Mouse (Mus musculus) hindbrain, postnatal 0 days (tissue): ENCODE data around the gene Smpd3. TPM values are rescaled to one million over a fixed set of nuclear protein-coding genes. Genes with fewer than 3 reads are reported as not detected.

Experiments used
- ATAC-seq: fragments of 200-750 bp; cut with Nextera tagmentation; 2 replicates; pipeline ENCODE4 v1.8.0; 2017; ENCODE audit warnings: mild to moderate bottlenecking, moderate TSS enrichment, moderate library complexity
- DNase-seq: peaks from one replicate; pipeline ENCODE4 v3.0.0-alpha.2; 2015; ENCODE audit warnings: low spot score
- H3K27ac ChIP-seq: fragments of 300-500 bp; sonication (generic); 2 replicates; pipeline ENCODE4 v1.5.1; 2014; ENCODE audit warnings: mild to moderate bottlenecking
- H3K27me3 ChIP-seq: fragments of 300-500 bp; sonication (generic); 2 replicates; pipeline ENCODE4 v1.6.1; 2014; ENCODE audit warnings: low read length, mixed read lengths; ENCODE audit not compliant: insufficient read depth
- H3K36me3 ChIP-seq: fragments of 300-500 bp; sonication (generic); 2 replicates; pipeline ENCODE4 v1.6.1; 2014; ENCODE audit warnings: low read length, mixed read lengths; ENCODE audit not compliant: insufficient read depth
- H3K4me1 ChIP-seq: fragments of 300-500 bp; sonication (generic); 2 replicates; pipeline ENCODE4 v1.6.1; 2014; ENCODE audit warnings: antibody characterized with exemption, low read length, mixed read lengths; ENCODE audit not compliant: insufficient read depth
- H3K4me2 ChIP-seq: fragments of 300-500 bp; sonication (generic); 2 replicates; pipeline ENCODE4 v1.6.1; 2014; ENCODE audit warnings: low read depth, mild to moderate bottlenecking, low read length, moderate library complexity, mixed read lengths
- H3K4me3 ChIP-seq: fragments of 300-500 bp; sonication (generic); 2 replicates; pipeline ENCODE4 v1.5.1; 2014; ENCODE audit warnings: low read length
- H3K9ac ChIP-seq: fragments of 300-500 bp; sonication (generic); replicated peaks from 2 replicates; pipeline ENCODE4 v1.6.1; 2014; ENCODE audit warnings: mild to moderate bottlenecking, low read length, moderate library complexity, mixed read lengths
- H3K9me3 ChIP-seq: fragments of 300-500 bp; sonication (generic); 2 replicates; pipeline ENCODE4 v1.6.1; 2016; ENCODE audit warnings: low read length, mixed read lengths
- CTCF ChIP-seq: IDR thresholded peaks from 2 replicates; pipeline ENCODE4 v1.5.1; 2016; ENCODE audit warnings: antibody characterized with exemption, control low read depth, low read depth
- WGBS: fragments of 180-500 bp; shearing (Covaris S2); extraction: QIAGEN DNeasy Blood & Tissue Kit; methylation state at CpG from one replicate; pipeline ENCODE4 v1.1.7; 2014; 5-methylcytosine and 5-hydroxymethylcytosine counted together
- polyA plus RNA-seq: library from polyadenylated mRNA; unstranded; fragments of >200 nt; fragmentation: Nextera tagmentation; extraction: Ambion mirVana; gene quantifications from 2 replicates; pipeline ENCODE4 v1.2.1, GENCODE M21; 2015
- total RNA-seq: library from RNA; depleted of rRNA; stranded (reverse); fragments of >200 nt; gene quantifications from 2 replicates; pipeline ENCODE4 v1.2.3, GENCODE M21; 2014

Smpd3 gene
- total and polyA plus RNA-seq, 2 experiments from 2014 or later = 58.2 to 88.3 TPM

GRCm38 (mm10) chr8:106335196-106335595 is 2.6 kb downstream of the Smpd3 start:
- no peaks in the 10 kb centered on the region for H3K36me3 ChIP-seq
- WGBS = 62% methylated on average over 4 of the region's 4 CpGs
- H3K4me2 ChIP-seq = peak overlapping the region; percentile 68
- no peak overlapping the region for H3K4me3 ChIP-seq
- DNase-seq (peak; percentile 64), ATAC-seq (no peak)
- H3K27me3 ChIP-seq = no peaks in the 10 kb centered on the region
- no peak overlapping the region for H3K27ac ChIP-seq
- H3K9ac ChIP-seq = no peak overlapping the region
- TF ChIP-seq CTCF = peak; percentile 68
- H3K4me1 ChIP-seq = peaks cover 15% of the 10 kb centered on the region; the same call in 1 of the 2 replicates
- H3K9me3 ChIP-seq = no peaks in the 10 kb centered on the region

GRCm38 (mm10) chr8:106333346-106333745 is 4.4 kb downstream of the Smpd3 start:
- Histone ChIP-seq H3K4me3 (no peak overlapping the region), H3K4me2 (no peak overlapping the region), H3K27ac (no peak overlapping the region), H3K4me1 (peaks cover 10% of the 10 kb centered on the region; the same call in 1 of the 2 replicates), H3K36me3 (no peaks in the 10 kb centered on the region), H3K9ac (no peak overlapping the region), H3K27me3 (no peaks in the 10 kb centered on the region), H3K9me3 (no peaks in the 10 kb centered on the region)
- ATAC-seq = no peak
- 50% methylated on average over 8 of the region's 8 CpGs for WGBS
- no peak for DNase-seq
- TF ChIP-seq CTCF = no peak

GRCm38 (mm10) chr8:106332498-106332897 is 5.3 kb downstream of the Smpd3 start:
- Histone ChIP-seq H3K27me3 (no peaks in the 10 kb centered on the region), H3K9ac (no peak overlapping the region), H3K36me3 (no peaks in the 10 kb centered on the region), H3K9me3 (no peaks in the 10 kb centered on the region), H3K27ac (no peak overlapping the region), H3K4me2 (no peak overlapping the region), H3K4me3 (no peak overlapping the region), H3K4me1 (peaks cover 10% of the 10 kb centered on the region; the same call in 1 of the 2 replicates)
- TF ChIP-seq CTCF = no peak
- ATAC-seq (no peak), DNase-seq (no peak)
- 76% methylated on average over 4 of the region's 4 CpGs for WGBS

GRCm38 (mm10) chr8:106326624-106327023 is 11.2 kb downstream of the Smpd3 start:
- Histone ChIP-seq H3K4me1 (peaks cover 10% of the 10 kb centered on the region; the same call in 1 of the 2 replicates), H3K4me3 (no peak overlapping the region), H3K27me3 (no peaks in the 10 kb centered on the region), H3K27ac (peak overlapping the region; percentile 48; the same call in 1 of the 2 replicates), H3K36me3 (no peaks in the 10 kb centered on the region), H3K4me2 (no peak overlapping the region), H3K9ac (no peak overlapping the region), H3K9me3 (no peaks in the 10 kb centered on the region)
- WGBS = 52% methylated on average over 4 of the region's 4 CpGs
- no peak for TF ChIP-seq CTCF
- DNase-seq (peak; percentile 78), ATAC-seq (peak; percentile 71; the same call in 1 of the 2 replicates)

GRCm38 (mm10) chr8:106321434-106321833 is 16.4 kb downstream of the Smpd3 start:
- H3K4me2 ChIP-seq = no peak overlapping the region
- no peak overlapping the region for H3K27ac ChIP-seq
- WGBS = 79% methylated on average over 7 of the region's 7 CpGs
- no peak overlapping the region for H3K4me3 ChIP-seq
- ATAC-seq (no peak), DNase-seq (no peak)
- TF ChIP-seq CTCF = no peak
- no peaks in the 10 kb centered on the region for H3K36me3 ChIP-seq
- H3K4me1 ChIP-seq = peaks cover 10% of the 10 kb centered on the region; the same call in 1 of the 2 replicates
- H3K27me3 ChIP-seq = no peaks in the 10 kb centered on the region
- no peaks in the 10 kb centered on the region for H3K9me3 ChIP-seq
- no peak overlapping the region for H3K9ac ChIP-seq

GRCm38 (mm10) chr8:106320002-106320401 is 17.8 kb downstream of the Smpd3 start:
- H3K9ac ChIP-seq = no peak overlapping the region
- H3K27ac ChIP-seq = no peak overlapping the region
- 44% methylated on average over 6 of the region's 6 CpGs for WGBS
- H3K36me3 ChIP-seq = no peaks in the 10 kb centered on the region
- no peak overlapping the region for H3K4me2 ChIP-seq
- H3K4me3 ChIP-seq = no peak overlapping the region
- ATAC-seq (no peak), DNase-seq (peak; percentile 34)
- peaks cover 10% of the 10 kb centered on the region; the same call in 1 of the 2 replicates for H3K4me1 ChIP-seq
- no peaks in the 10 kb centered on the region for H3K27me3 ChIP-seq
- TF ChIP-seq CTCF = no peak
- no peaks in the 10 kb centered on the region for H3K9me3 ChIP-seq

- no peaks in the 10 kb centered on the region for H3K36me3 ChIP-seq
- H3K4me1 ChIP-seq = no peaks in the 10 kb centered on the region; the same call in 1 of the 2 replicates
- H3K27ac ChIP-seq = no peak overlapping the region
- no peaks in the 10 kb centered on the region for H3K9me3 ChIP-seq
- no peak overlapping the region for H3K4me2 ChIP-seq
- ATAC-seq = no peak
- no peak for DNase-seq
- no peak for TF ChIP-seq CTCF
- WGBS = 79% methylated on average over 4 of the region's 4 CpGs
- H3K27me3 ChIP-seq = no peaks in the 10 kb centered on the region
- H3K9ac ChIP-seq = no peak overlapping the region
- no peak overlapping the region for H3K4me3 ChIP-seq
Measured at GRCm38 (mm10) chr8:106317091-106317490, 20.7 kb downstream of the Smpd3 start.
